ENCODE assay signal across 8 mouse cellular contexts in genomic region chr16:21247871-21248712, GRCm38 (mm10). TPM values are rescaled to one million over a fixed set of nuclear protein-coding genes. Genes with fewer than 3 reads are reported as not detected.
DNase-seq lines count a peak whose midpoint lies in the region; ATAC-seq and TF ChIP-seq lines count a peak whose summit lies in the region.

No protein-coding gene starts in this region.

- peak; percentile 37 for ATAC-seq in hindbrain, embryonic 13.5 days (ENCODE audit: low FRiP score)

- peak overlapping the region; percentile 71 for H3K4me2 ChIP-seq in hindbrain, embryonic 13.5 days

- intact Hi-C loops in gastrocnemius, adult 2 months (cut with DNase I): loop anchor here (2.0 to 5.0 kb wide), 4 partner anchors 41 to 144 kb away; no protein-coding TSS in a partner anchor

- DNase-seq in R1 (ENCODE audit: low read depth, low spot score): peak; percentile 73
- DNase-seq in cerebellum, adult 2 months: peak; percentile 68 to 75
- peak; percentile 91 for DNase-seq in gastrocnemius, adult 2 months
- peak; percentile 30 to 54 for DNase-seq in layer of hippocampus, postnatal 36 days
- peak; percentile 59 for DNase-seq in lung, postnatal 14 days
- DNase-seq in right cerebral cortex, postnatal 10 days (ENCODE audit: low spot score in 2 of 2): peak; percentile 78
- DNase-seq in natural killer cell, adult 2 months (ENCODE audit: low spot score in 2 of 2): no peak

- no peak overlapping the region for H3K27ac ChIP-seq in cerebellum, adult 2 months (ENCODE audit: insufficient read depth, low read length)
- H3K27ac ChIP-seq in gastrocnemius, adult 2 months: peak overlapping the region; percentile 13; the same call in 1 of the 2 replicates
- H3K27ac ChIP-seq in hindbrain, embryonic 13.5 days: no peak overlapping the region

- peak overlapping the region; percentile 59 for H3K9ac ChIP-seq in hindbrain, embryonic 13.5 days

- no peaks in the 10 kb centered on the region for H3K36me3 ChIP-seq in hindbrain, embryonic 13.5 days

- H3K4me3 ChIP-seq in cerebellum, adult 2 months (replicated peaks; ENCODE audit: insufficient read depth, low read depth, low read length): peak overlapping the region; percentile 41
- peak overlapping the region; percentile 64 for H3K4me3 ChIP-seq in gastrocnemius, adult 2 months
- H3K4me3 ChIP-seq in hindbrain, embryonic 13.5 days: peak overlapping the region; percentile 38

- peaks cover 3% of the 10 kb centered on the region; the same call in 1 of the 2 replicates for H3K4me1 ChIP-seq in cerebellum, adult 2 months (ENCODE audit: control insufficient read depth, insufficient read depth, low read length)
- peaks cover 39% of the 10 kb centered on the region for H3K4me1 ChIP-seq in hindbrain, embryonic 13.5 days (replicated peaks)

- TF ChIP-seq POLR2A in cerebellum, adult 2 months (IDR thresholded peaks at IDR 0.05; ENCODE audit: borderline replicate concordance, insufficient read depth, low read length): no peak

- TF ChIP-seq CTCF in cerebellum, adult 2 months (IDR thresholded peaks at IDR 0.05; ENCODE audit: borderline replicate concordance, insufficient read depth, low read depth, low read length): no peak
- no peak for TF ChIP-seq CTCF in gastrocnemius, adult 2 months (IDR thresholded peaks at IDR 0.05)

- no peaks in the 10 kb centered on the region for H3K9me3 ChIP-seq in hindbrain, embryonic 13.5 days

- WGBS in cerebellum, adult 2 months: 21% methylated on average over 38 of the region's 38 CpGs
- 2% methylated on average over 38 of the region's 38 CpGs for WGBS in hindbrain, embryonic 13.5 days

- H3K27me3 ChIP-seq in cerebellum, adult 2 months (ENCODE audit: control insufficient read depth, insufficient read depth, low read length): no peaks in the 10 kb centered on the region
- H3K27me3 ChIP-seq in hindbrain, embryonic 13.5 days: peaks cover 68% of the 10 kb centered on the region

RNA-seq across cellular contexts. Expression of gene Ephb3, which starts 43.5 kb away (rescaled TPM):
- polyA plus RNA-seq in cerebellum, adult 2 months (2012; rRNA removed): 3.7 and 4.8 TPM in 2 replicates
- total RNA-seq in gastrocnemius, adult 2 months (2021): under 1 TPM; 0.59 to 0.84 TPM
- polyA plus RNA-seq in hindbrain, embryonic 13.5 days (2015; fragmentation: Nextera tagmentation; extraction: Ambion mirVana): 13.3 and 14.7 TPM in 2 replicates
- 10 to 100 TPM; 17.3 to 19.4 TPM for total RNA-seq in layer of hippocampus, postnatal 36 days (2021)

Comparison
In these comparisons a context has a peak if more than half of its experiments do, and no peak if none do; other contexts are left out.
1. DNase-seq: peak in R1 (single experiment), cerebellum, adult 2 months (2 of 2), gastrocnemius, adult 2 months (single experiment), layer of hippocampus, postnatal 36 days (2 of 2), lung, postnatal 14 days (single experiment) and right cerebral cortex, postnatal 10 days (2 of 2); none in natural killer cell, adult 2 months (0 of 2).
2. RNA of gene Ephb3, which starts 43.5 kb away (total RNA-seq): 17.3 to 19.4 TPM in layer of hippocampus, postnatal 36 days; 0.59 to 0.84 TPM in gastrocnemius, adult 2 months; every median in the first group is over 4 times any median in the second.
3. Peak in every context shown above with its lines, with median percentiles within 50 percentile points of each other: H3K4me3 ChIP-seq.